Mouse (Mus musculus): Measurements from ENCODE around the gene Ccdc175. TPM values are rescaled to one million over a fixed set of nuclear protein-coding genes. Genes with fewer than 3 reads are reported as not detected.

Gene Ccdc175
- total and polyA plus RNA-seq, 3 experiments: not detected

- H3K27ac ChIP-seq (ENCODE audit: insufficient read depth, low read depth): no peak overlapping the region
- DNase-seq (ENCODE audit: extremely low read depth): no peak
- H3K79me2 ChIP-seq (replicated peaks; ENCODE audit: control insufficient read depth, extremely low read depth, insufficient read depth, poor library complexity, severe bottlenecking): no peaks in the 10 kb centered on the region
- no peaks in the 10 kb centered on the region for H3K27me3 ChIP-seq (replicated peaks)
- H3K4me2 ChIP-seq (ENCODE audit: insufficient read depth, low read depth, poor library complexity, severe bottlenecking): no peak overlapping the region
- H3K9ac ChIP-seq (ENCODE audit: insufficient read depth, low read depth): no peak overlapping the region
- TF ChIP-seq GABPA (IDR thresholded peaks at IDR 0.05; ENCODE audit: insufficient replicate concordance, low read depth, low read length): no peak
- no peak for TF ChIP-seq ZC3H11A (IDR thresholded peaks at IDR 0.05; ENCODE audit: low read depth, low read length)
- no peak for TF ChIP-seq TCF12 (IDR thresholded peaks at IDR 0.05; ENCODE audit: low read depth, low read length)
- no peak for TF ChIP-seq MAX (IDR thresholded peaks at IDR 0.05; ENCODE audit: low read length)
- peak; percentile 12; the same call in 1 of the 2 replicates for TF ChIP-seq ZNF384 (IDR thresholded peaks at IDR 0.05; ENCODE audit: low read depth, low read length)
- TF ChIP-seq ZMIZ1 (IDR thresholded peaks at IDR 0.05; ENCODE audit: low read depth, low read length): no peak
- TF ChIP-seq KAT2A (IDR thresholded peaks at IDR 0.05; ENCODE audit: insufficient replicate concordance, low read length): no peak
- no peak for TF ChIP-seq MAZ (IDR thresholded peaks at IDR 0.05; ENCODE audit: low read depth, low read length)
- H3K4me3 ChIP-seq (replicated peaks in 1 of 3; ENCODE audit: low read depth in 2 of 3, low read length in 2 of 3, poor library complexity in 1 of 3): no peak overlapping the region
- peaks cover 7 to 24% of the 10 kb centered on the region in 2 experiments for H3K36me3 ChIP-seq (replicated peaks in 1 of 2; ENCODE audit: control insufficient read depth in 1 of 2, insufficient read depth in 1 of 2, low read length in 1 of 2)
- in situ Hi-C loops (cut with MboI; ENCODE audit: low pct_ligation_motif_present, low pct_unique_long_range_greater_than_20kb, low sequenced_read_pairs) (loop anchor here (10.0 kb wide), 1 partner anchor 322 kb away; no protein-coding TSS in a partner anchor), dilution Hi-C loops (cut with MboI; ENCODE audit: extremely low pct_ligation_motif_present, extremely low pct_unique_long_range_greater_than_20kb, low sequenced_read_pairs) (no loop called here)
- H3K4me1 ChIP-seq (ENCODE audit: control insufficient read depth in 1 of 2, insufficient read depth in 2 of 2): peaks cover 2 to 12% of the 10 kb centered on the region in 2 experiments; a peak in 2 of 4 replicates
- H3K9me3 ChIP-seq (replicated peaks; ENCODE audit: low read length): no peaks in the 10 kb centered on the region
These were observed 82.1 kb downstream of the Ccdc175 start for GRCm38 (mm10) chr12:72102776-72103175.

DNA sequence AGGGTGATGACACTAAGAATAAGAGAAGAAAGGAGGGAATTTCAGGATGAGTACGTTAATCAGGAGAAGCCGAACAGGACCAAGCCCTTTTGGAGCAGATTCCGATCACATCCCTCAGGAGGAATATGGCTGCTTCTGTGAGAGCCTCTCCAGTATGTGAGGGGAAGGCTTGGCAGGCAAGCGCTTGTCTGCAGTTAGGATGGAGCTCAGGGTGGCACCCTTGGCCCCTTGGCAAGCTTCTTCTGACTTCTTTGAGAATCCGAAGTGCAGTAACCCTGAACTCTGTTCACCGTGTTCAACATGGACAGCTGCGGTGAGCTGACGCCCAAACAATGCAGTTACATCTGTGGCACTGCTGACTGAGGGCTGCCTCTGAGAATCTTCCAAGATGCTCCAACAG is 87.9 kb downstream of the Ccdc175 start:
- peaks cover 54 to 78% of the 10 kb centered on the region in 2 experiments for H3K36me3 ChIP-seq (replicated peaks in 1 of 2; ENCODE audit: control insufficient read depth in 1 of 2, insufficient read depth in 1 of 2, low read length in 1 of 2)
- TF ChIP-seq EP300 (IDR thresholded peaks at IDR 0.05; ENCODE audit: low read length) (no peak), NRF1 (IDR thresholded peaks at IDR 0.05; ENCODE audit: low read depth, low read length) (no peak), ELF1 (IDR thresholded peaks at IDR 0.05; ENCODE audit: low read depth, low read length) (no peak), USF2 (conservative IDR thresholded peaks at IDR 0.05; ENCODE audit: low read depth, low read length) (no peak), MAZ (IDR thresholded peaks at IDR 0.05; ENCODE audit: low read depth, low read length) (no peak), ZNF384 (IDR thresholded peaks at IDR 0.05; ENCODE audit: low read depth, low read length) (no peak), MAX (IDR thresholded peaks at IDR 0.05; ENCODE audit: low read length) (no peak)
- no peaks in the 10 kb centered on the region for H3K27me3 ChIP-seq (replicated peaks)

DNA sequence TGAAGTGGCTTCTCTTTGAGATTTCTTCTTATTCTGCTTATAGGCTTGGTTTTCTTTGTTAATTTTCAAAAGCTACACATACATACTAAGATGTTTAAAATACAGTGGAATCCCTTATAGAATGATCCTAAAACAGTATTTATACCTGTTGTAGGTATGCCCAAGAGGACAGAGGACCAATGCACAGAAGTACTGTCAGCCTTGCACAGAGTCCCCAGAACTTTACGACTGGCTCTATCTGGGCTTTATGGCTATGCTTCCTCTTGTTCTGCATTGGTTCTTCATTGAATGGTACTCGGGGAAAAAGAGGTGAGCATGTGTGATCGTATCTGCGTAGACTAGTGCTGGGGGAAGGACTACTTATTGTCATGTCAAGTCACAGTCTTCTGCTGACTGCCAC is 95.0 kb downstream of the Ccdc175 start:
- in situ Hi-C loops (cut with MboI; ENCODE audit: low pct_ligation_motif_present, low pct_unique_long_range_greater_than_20kb, low sequenced_read_pairs): loop anchor here (10.0 kb wide), 1 partner anchor 195 kb away; no protein-coding TSS in a partner anchor

More for the DNA sequence above, 87.9 kb downstream of the Ccdc175 start:
- Histone ChIP-seq H3K4me3 (replicated peaks in 1 of 3; ENCODE audit: low read depth in 2 of 3, low read length in 2 of 3, poor library complexity in 1 of 3) (no peak overlapping the region), H3K4me1 (ENCODE audit: control insufficient read depth in 1 of 2, insufficient read depth in 2 of 2) (no peaks in the 10 kb centered on the region), H3K9ac (ENCODE audit: insufficient read depth, low read depth) (no peak overlapping the region), H3K79me2 (replicated peaks; ENCODE audit: control insufficient read depth, extremely low read depth, insufficient read depth, poor library complexity, severe bottlenecking) (no peaks in the 10 kb centered on the region), H3K27ac (ENCODE audit: insufficient read depth, low read depth) (no peak overlapping the region), H3K4me2 (ENCODE audit: insufficient read depth, low read depth, poor library complexity, severe bottlenecking) (no peak overlapping the region), H3K9me3 (replicated peaks; ENCODE audit: low read length) (no peaks in the 10 kb centered on the region)
- dilution Hi-C loops (cut with MboI; ENCODE audit: extremely low pct_ligation_motif_present, extremely low pct_unique_long_range_greater_than_20kb, low sequenced_read_pairs): no loop called here
- DNase-seq (ENCODE audit: extremely low read depth): no peak
- in situ Hi-C loops (cut with MboI; ENCODE audit: low pct_ligation_motif_present, low pct_unique_long_range_greater_than_20kb, low sequenced_read_pairs): loop anchor here (10.0 kb wide), 1 partner anchor 188 kb away; no protein-coding TSS in a partner anchor

More for the DNA sequence above, 95.0 kb downstream of the Ccdc175 start:
- H3K9me3 ChIP-seq (replicated peaks; ENCODE audit: low read length): no peaks in the 10 kb centered on the region
- H3K27me3 ChIP-seq (replicated peaks): no peaks in the 10 kb centered on the region
- TF ChIP-seq CHD2 (IDR thresholded peaks at IDR 0.05; ENCODE audit: low read length) (no peak), HCFC1 (IDR thresholded peaks at IDR 0.05; ENCODE audit: low read depth, low read length) (no peak), NRF1 (IDR thresholded peaks at IDR 0.05; ENCODE audit: low read depth, low read length) (no peak), POLR2A (IDR thresholded peaks at IDR 0.05; ENCODE audit: low read depth, low read length) (no peak), PAX5 (IDR thresholded peaks at IDR 0.05; ENCODE audit: low read length) (no peak)
- H3K4me3 ChIP-seq (replicated peaks in 1 of 3; ENCODE audit: low read depth in 2 of 3, low read length in 2 of 3, poor library complexity in 1 of 3): no peak overlapping the region
- no peak for DNase-seq (ENCODE audit: extremely low read depth)
- no peaks in the 10 kb centered on the region for H3K79me2 ChIP-seq (replicated peaks; ENCODE audit: control insufficient read depth, extremely low read depth, insufficient read depth, poor library complexity, severe bottlenecking)
- H3K4me2 ChIP-seq (ENCODE audit: insufficient read depth, low read depth, poor library complexity, severe bottlenecking): no peak overlapping the region
- peaks cover 3 to 17% of the 10 kb centered on the region in 2 experiments; a peak in 3 of 4 replicates for H3K4me1 ChIP-seq (ENCODE audit: control insufficient read depth in 1 of 2, insufficient read depth in 2 of 2)
- peaks cover 35 to 44% of the 10 kb centered on the region in 2 experiments for H3K36me3 ChIP-seq (replicated peaks in 1 of 2; ENCODE audit: control insufficient read depth in 1 of 2, insufficient read depth in 1 of 2, low read length in 1 of 2)
- dilution Hi-C loops (cut with MboI; ENCODE audit: extremely low pct_ligation_motif_present, extremely low pct_unique_long_range_greater_than_20kb, low sequenced_read_pairs): no loop called here
- no peak overlapping the region for H3K27ac ChIP-seq (ENCODE audit: insufficient read depth, low read depth)
- H3K9ac ChIP-seq (ENCODE audit: insufficient read depth, low read depth): no peak overlapping the region

Measured in CH12.LX (cell line).